Mouse (Mus musculus) thymus, postnatal 4 days (tissue): ENCODE data around the gene Scn11a.

Experiments
- DNase-seq: peaks from one replicate; pipeline ENCODE4 v3.0.0; 2021

The Scn11a gene

DNA sequence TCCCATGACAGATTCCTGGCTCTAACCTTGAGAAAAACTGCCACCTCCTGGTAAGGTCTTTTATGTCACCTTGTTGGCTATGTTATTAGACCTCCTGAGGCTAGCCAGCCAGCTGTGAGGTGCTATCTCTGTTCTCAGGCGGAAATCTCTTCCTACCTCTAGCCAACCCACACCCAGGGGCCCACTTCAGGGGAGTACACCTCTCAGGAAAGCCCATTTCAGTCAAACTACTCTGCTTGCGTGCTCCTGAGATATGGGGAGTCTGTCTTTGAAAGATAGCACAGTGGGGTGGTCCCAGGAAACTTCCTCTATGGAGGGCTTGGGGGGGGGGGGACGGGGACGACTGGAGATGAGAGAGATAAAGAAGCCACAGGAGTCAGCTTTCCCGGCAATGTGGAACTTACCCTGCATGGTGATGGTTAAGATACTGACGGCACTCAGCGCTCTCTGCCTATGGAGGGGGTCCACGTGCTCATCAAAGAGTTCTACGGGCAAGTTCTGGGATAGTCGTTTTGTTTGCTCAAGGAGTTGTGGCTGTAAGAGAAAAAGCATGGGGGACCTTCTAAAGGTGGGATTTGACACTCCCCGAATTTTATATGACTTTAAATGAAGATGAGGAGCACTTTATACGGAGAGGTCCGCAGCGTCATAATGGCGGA, 29.9 kb downstream of the Scn11a start:
- peak; percentile 19 for DNase-seq

- DNase-seq, result no peak
Observed at GRCm38 (mm10) chr9:119794470-119794869, 30.8 kb downstream of the Scn11a start.

GRCm38 (mm10) chr9:119792505-119792904, 32.8 kb downstream of the Scn11a start:
- DNase-seq, result peak; percentile 84

DNA sequence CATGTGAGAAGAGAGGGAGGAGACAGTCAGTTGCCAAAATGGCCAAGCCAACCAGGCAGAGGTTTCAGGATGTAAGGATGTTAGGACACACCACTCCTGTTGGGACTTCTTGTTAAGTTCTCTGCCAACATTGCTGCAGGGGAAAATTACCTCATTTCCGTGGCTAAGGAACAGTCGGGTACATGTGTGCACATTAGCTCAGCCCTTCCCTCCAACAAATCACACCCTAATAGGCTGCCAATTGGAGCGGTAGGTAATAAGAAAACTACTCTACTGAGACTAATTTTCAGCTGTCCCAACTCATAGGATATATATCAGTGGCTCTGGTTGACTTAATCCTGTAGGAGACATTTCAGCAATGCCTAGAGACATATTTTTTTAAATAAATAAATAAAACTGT, 44.4 kb downstream of the Scn11a start:
- DNase-seq, result no peak

DNA sequence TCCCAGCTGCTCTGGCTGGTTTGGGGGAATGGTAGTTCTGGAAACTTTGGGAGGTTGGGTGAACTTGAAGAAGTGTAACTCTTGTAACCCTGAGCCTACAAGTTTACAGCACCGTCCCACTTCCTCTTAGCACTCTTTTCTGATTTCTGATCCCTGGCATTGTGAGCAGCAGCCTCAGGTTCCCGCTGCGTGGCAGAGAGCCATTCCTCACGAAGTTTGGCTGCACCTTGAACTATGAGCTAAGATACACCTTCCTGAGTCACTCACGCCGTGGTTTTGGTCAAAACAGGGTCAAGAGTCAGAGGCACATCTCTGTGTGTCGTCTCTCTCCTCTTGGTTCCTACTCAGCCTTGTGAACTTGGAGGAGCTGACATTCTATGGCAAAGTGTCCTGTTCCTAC, 48.6 kb downstream of the Scn11a start:
- no peak for DNase-seq

DNA sequence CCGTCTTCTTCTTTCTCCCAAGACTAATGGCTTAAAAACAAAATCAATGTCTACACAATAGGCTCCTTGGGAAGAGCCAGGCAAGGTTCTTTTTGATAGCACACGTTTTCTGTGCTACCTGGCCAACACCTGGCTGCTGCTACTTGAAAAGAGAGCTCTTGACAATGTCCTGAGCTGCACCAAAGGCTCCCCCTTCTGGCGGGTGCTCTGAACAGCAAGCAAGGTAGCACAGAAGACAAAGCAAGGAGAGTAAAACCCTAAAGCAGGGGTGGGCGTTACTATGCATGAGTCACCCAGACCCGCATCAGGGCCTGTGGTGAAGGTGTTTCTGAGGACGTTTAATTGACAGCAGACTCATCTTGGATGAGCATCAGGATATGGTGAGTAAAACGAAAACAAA, 56.7 kb downstream of the Scn11a start:
- peak; percentile 77 for DNase-seq

DNA sequence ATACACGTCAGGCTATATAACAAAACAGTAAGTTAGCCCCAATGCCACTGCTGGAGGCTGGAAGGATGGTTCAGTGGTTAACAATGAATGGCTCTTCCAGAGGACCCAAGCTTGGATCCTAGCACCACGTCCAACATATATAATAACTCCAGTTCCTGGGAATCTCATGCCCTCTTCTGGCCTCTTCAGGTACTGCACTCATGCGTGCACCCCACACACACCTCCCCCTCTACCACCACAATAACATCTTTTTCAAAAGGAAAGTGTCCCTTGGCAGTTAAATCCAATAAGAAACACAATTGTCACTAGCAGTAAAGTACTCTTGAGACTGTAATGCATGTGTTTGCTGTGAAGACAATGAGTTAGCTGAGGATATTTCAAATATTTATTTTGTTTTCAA, 65.0 kb downstream of the Scn11a start:
- no peak for DNase-seq

DNA sequence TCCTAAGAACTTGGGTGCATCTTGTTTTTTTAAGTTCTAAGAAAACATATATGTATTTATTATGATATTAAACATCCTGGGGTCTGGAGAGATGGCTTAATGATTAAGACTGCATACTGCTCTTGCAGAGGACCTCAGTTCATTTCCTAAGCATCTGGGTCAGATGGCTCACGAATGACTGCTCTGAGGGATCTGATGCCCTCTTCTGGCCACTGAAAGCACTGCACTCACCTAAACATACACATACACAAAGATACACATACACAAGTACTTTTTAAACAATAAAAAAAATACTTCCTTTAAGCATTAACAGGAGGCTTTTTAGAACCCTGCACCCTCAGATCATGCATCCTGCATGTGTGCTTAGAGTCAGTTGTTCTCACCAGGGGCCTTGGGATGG, 65.8 kb downstream of the Scn11a start:
- no peak for DNase-seq

GRCm38 (mm10) chr9:119751507-119751906, 73.7 kb downstream of the Scn11a start:
- DNase-seq, result peak; percentile 36

- DNase-seq, result no peak
Observed at GRCm38 (mm10) chr9:119749112-119749511, 76.1 kb downstream of the Scn11a start.

DNA sequence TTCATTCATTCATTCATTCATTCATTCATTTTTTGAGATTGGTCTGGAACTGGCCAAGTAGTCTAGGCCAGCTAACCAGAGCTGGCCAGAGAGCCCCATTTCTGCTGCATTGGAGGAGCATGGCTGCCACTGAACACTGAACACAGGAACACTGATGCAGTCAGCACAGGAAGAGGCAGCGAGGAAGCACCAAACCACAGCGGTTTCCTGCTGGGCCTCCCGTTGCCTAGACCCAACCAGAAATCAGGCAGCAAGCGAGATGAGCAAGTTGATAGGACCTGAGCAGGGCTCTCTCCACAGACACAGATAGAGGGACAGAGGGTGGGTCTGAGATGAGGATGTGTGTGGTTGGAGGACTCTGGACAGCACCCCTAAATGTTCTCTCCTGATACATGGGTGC, 81.4 kb downstream of the Scn11a start:
- peak; percentile 78 for DNase-seq

DNA sequence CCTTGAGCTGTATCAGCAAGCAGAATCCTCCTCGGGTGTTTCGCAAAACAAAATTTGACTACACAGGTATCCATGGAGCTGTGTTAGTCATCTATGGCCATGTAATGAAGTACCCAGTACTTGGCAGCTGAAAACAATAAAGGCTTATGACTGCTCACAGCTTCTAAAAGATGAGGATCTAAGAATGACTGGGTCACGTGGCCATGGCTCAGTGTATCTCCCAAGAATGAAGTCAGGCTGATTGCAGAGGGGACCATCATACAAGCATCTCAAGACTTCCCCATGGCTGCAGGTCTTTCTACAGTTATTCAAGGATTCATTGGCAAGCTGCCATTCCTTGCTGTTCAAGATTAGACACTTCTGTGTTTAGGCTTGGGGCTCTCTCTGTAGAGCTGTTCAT, 81.9 kb downstream of the Scn11a start:
- no peak for DNase-seq

DNA sequence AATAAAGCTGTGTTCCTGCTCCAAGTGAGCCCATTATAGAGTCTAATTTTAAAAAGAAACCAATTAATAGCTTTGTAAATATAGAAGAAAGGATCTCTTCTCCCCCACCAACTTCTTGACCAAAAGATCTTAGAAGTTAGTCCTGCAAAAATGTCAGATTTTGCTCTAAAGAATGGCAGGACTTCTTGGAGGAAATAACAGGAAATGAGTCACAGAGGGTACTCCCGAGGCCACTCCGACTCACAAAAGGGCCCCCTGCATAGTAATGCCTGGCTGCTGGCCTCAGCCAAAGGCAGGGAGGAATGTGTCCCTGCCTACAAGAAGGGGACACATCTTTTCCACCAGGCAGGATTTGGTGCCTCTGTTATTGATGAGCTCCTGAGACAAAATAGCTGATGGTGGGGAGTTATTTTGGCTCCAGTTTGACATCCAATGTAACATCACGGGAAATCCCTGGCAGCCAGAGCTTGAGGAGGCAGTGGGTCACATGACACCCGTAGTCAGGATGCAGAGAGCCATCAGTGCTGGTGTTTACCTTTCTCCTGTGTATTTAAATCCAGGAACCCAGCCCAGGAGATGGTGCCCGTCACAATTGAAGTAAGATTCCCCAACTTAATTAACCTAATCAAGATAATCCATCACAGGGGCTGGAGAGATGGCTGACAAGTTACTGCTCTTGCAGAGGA, 84.0 kb downstream of the Scn11a start:
- DNase-seq, result no peak

DNA sequence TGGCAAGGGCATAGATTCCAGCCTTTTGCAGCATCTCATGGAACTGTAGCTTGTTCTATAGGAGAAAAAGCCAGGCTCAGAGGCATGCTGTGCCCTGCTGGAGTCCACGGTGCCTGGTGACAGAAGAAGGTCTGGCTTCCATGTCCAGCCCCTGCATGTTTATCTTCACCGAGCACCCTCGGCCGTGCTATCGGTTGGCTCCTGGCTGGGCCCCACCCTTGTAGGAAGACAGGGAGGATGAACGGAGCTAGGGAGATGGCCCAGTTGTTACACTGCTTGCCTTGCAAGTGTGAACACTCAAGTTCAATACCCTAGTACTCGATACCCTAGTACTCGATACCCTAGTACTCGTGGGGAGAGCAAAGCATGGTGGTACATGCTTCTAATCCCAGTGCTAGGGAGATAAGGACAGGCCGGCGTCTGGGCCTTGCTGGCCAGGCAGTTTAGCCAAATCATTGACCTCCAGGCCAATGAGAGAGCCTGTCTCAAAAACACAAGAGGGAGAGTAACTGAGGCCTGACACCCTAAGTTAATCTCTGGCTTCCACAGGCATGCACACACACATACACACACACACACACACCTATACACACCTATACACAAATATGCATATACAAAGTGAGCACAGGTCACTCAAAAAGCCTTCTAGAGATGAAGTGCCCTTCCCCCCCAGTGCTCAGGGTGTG, 96.7 kb downstream of the Scn11a start:
- no peak for DNase-seq

GRCm38 (mm10) chr9:119726990-119727389, 98.3 kb downstream of the Scn11a start:
- no peak for DNase-seq

DNA sequence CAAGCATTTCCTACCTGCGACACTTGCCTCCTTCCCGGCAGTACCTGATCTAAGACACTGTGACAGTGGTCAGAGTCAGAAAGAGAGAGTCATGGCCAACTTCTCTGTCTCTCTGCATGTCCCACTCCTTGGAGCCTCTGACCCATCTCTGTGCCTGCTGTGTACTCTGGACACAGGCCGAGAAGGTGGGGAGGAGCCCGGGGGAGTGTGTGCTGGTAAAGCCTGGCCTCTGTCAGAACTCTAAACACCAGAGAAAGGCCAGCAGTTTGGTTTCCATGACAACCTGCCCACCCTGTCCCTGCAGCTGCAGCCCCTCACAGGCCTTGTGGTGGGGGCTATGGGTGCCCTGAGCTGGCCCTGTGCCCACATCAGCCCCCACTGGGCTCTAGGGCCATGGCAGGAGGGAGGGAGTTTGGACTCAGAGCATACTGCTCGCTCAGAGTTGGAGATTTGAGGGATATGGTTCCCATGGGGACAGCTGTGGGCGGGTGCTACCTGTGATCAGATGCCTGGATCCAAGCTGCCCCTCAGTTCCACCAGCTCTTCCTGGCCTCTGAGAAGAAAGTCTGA, 99.9 kb downstream of the Scn11a start:
- no peak for DNase-seq

DNA sequence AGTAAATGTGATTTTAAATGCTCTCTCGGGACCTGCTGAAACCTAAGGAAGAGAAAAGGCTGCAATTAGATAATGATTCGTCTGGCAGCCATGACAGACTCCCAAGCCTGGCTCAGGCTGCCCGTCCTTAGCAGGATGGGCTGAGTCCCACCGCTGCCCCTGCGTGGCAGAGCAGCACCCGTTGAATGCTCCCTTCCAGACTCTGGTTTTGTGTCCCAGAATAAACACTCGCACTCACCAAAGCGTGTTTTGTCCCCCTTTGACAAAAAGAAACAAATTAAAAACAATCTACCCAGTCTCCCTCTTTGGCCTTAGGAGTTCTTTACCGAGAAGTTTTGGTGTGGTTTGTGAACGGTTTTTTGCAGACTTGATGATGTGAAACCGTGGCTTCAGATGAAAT, 106.0 kb downstream of the Scn11a start, which contains the start of gene Scn10a:
Gene Scn10a, minus strand, starts transcription at position 101 of the 400 bp plus-strand sequence.
- no peak for DNase-seq

DNA sequence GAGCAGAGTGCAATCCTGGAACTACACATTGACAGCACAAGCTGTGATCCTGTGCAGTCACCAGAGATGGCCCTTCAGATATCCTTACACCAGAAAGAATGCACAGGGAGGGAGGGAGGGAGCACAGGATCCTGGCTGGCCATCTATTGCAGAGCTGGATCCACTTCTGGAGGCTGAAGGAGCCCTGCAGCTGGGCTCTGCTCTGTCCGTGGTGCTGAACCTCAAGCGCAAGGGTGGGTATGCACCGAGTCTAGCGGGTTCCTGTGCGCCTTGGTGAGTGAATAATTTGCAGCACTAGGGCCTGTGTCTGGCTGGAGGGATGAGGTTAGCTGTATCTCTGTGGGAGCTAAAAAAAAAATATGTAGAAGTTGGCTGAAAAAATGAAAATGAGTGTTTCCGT, 118.6 kb downstream of the Scn11a start:
- peak; percentile 81 for DNase-seq
